Mouse (Mus musculus): Measurements from ENCODE around the gene Garem2.
A peak's percentile ranks its signal among the peaks of the same experiment; 100 is the strongest.

The Garem2 gene

GRCm38 (mm10) chr5:30154474-30155394, 49.8 kb downstream of the Garem2 start, which contains the start of the genes Hadha and Hadhb:
Gene Hadha (minus strand): TSS chr5:30155162.
Gene Hadhb (plus strand): TSS chr5:30155248.
- peak; percentile 94 for DNase-seq

GRCm38 (mm10) chr5:30155395-30155792, 50.4 kb downstream of the Garem2 start:
- no peak for DNase-seq

- no peak for DNase-seq
These were observed 51.1 kb downstream of the Garem2 start for GRCm38 (mm10) chr5:30155821-30156629.

- DNase-seq = no peak
These were observed 54.6 kb downstream of the Garem2 start for GRCm38 (mm10) chr5:30159601-30160000.

- no peak for DNase-seq
These were observed 56.9 kb downstream of the Garem2 start for GRCm38 (mm10) chr5:30161836-30162235.

- no peak for DNase-seq
These were observed 57.4 kb downstream of the Garem2 start for GRCm38 (mm10) chr5:30162339-30162738.

- no peak for DNase-seq
These were observed 60.4 kb downstream of the Garem2 start for GRCm38 (mm10) chr5:30165234-30165946.
